Mouse (Mus musculus): ENCODE measurements at regions not wholly inside any gene's neighbourhood (a gene's known extent, or its start where the extent isn't known, plus 50 kb on each side); places are given as distances from the start of the nearest gene placed in this dataset.

- peak; percentile 76 for DNase-seq
Observed at GRCm38 (mm10) chr12:71577349-71577748, 253.5 kb upstream of the Daam1 start.

- DNase-seq: no peak
Observed at GRCm38 (mm10) chr12:71578006-71578405, 252.9 kb upstream of the Daam1 start.

- DNase-seq: peak; percentile 42
Observed at GRCm38 (mm10) chr12:71578912-71579311, 252.0 kb upstream of the Daam1 start.

GRCm38 (mm10) chr12:71580532-71581290, 250.2 kb upstream of the Daam1 start:
- DNase-seq: peak; percentile 45

GRCm38 (mm10) chr12:71584618-71585017, 246.3 kb upstream of the Daam1 start:
- no peak for DNase-seq

- no peak for DNase-seq
Observed at GRCm38 (mm10) chr12:71598641-71599040, 232.2 kb upstream of the Daam1 start.

GRCm38 (mm10) chr12:71601091-71601690, 229.7 kb upstream of the Daam1 start:
- DNase-seq: no peak

GRCm38 (mm10) chr12:71603136-71603535, 227.7 kb upstream of the Daam1 start:
- DNase-seq: no peak

- no peak for DNase-seq
Observed at GRCm38 (mm10) chr12:71606366-71606765, 224.5 kb upstream of the Daam1 start.

GRCm38 (mm10) chr12:71607966-71608365, 222.9 kb upstream of the Daam1 start:
- no peak for DNase-seq

- DNase-seq: peak; percentile 61
Observed at GRCm38 (mm10) chr12:71613326-71613725, 217.6 kb upstream of the Daam1 start.

- no peak for DNase-seq
Observed at GRCm38 (mm10) chr12:71614945-71615344, 215.9 kb upstream of the Daam1 start.

GRCm38 (mm10) chr12:71615383-71615782, 215.5 kb upstream of the Daam1 start:
- DNase-seq: no peak

GRCm38 (mm10) chr12:71616121-71616520, 214.8 kb upstream of the Daam1 start:
- DNase-seq: no peak

- DNase-seq: no peak
Observed at GRCm38 (mm10) chr12:71618466-71618865, 212.4 kb upstream of the Daam1 start.

- no peak for DNase-seq
Observed at GRCm38 (mm10) chr12:71618956-71619355, 211.9 kb upstream of the Daam1 start.

GRCm38 (mm10) chr12:71619561-71619960, 211.3 kb upstream of the Daam1 start:
- DNase-seq: no peak

- DNase-seq: peak; percentile 20
Observed at GRCm38 (mm10) chr12:71621542-71621941, 209.3 kb upstream of the Daam1 start.

GRCm38 (mm10) chr12:71622761-71623160, 208.1 kb upstream of the Daam1 start:
- DNase-seq: no peak

GRCm38 (mm10) chr12:71623271-71623670, 207.6 kb upstream of the Daam1 start:
- DNase-seq: no peak

GRCm38 (mm10) chr12:71624076-71624475, 206.8 kb upstream of the Daam1 start:
- no peak for DNase-seq

GRCm38 (mm10) chr12:71624676-71625075, 206.2 kb upstream of the Daam1 start:
- no peak for DNase-seq

GRCm38 (mm10) chr12:71625115-71625514, 205.8 kb upstream of the Daam1 start:
- DNase-seq: no peak

GRCm38 (mm10) chr12:71626801-71627200, 204.1 kb upstream of the Daam1 start:
- DNase-seq: peak; percentile 37
